Comparison of ENCODE assay signal across 16 mouse cellular contexts in genomic region chr3:101945257-101945656, GRCm38 (mm10).
"Had no signal": no experiment of that assay in that cellular context is flagged by ENCODE, and none has a peak within 500 bp of the region (broad histone marks: within the 10 kb centered on the region; RNA-seq: fewer than 3 reads in every experiment).

No protein-coding gene starts in this region.

- H3K36me3 ChIP-seq: neural tube, embryonic 13.5 days; neural tube, embryonic 15.5 days; stomach, embryonic 15.5 days had no signal

- H3K4me1 ChIP-seq: neural tube, embryonic 13.5 days; neural tube, embryonic 15.5 days; stomach, embryonic 15.5 days had no signal

- H3K27ac ChIP-seq: neural tube, embryonic 13.5 days; neural tube, embryonic 15.5 days; stomach, embryonic 15.5 days; stomach, postnatal 0 days had no signal

- H3K27me3 ChIP-seq: neural tube, embryonic 13.5 days; neural tube, embryonic 15.5 days; stomach, embryonic 15.5 days had no signal

- H3K9me3 ChIP-seq: neural tube, embryonic 13.5 days; neural tube, embryonic 15.5 days; stomach, embryonic 15.5 days had no signal

- DNase-seq: retina, postnatal 1 day; right cerebral cortex, adult 18-20 months; right cerebral cortex, postnatal 14 days; right cerebral cortex, postnatal 25 days; right cerebral cortex, postnatal 4 days; spleen, adult 18-20 months; thymus, adult 18-20 months; thymus, adult 2 months; thymus, postnatal 14 days; thymus, postnatal 25 days; thymus, postnatal 36 days; thymus, postnatal 4 days had no signal

- H3K4me3 ChIP-seq: neural tube, embryonic 13.5 days; neural tube, embryonic 15.5 days; stomach, embryonic 15.5 days had no signal
